Mouse (Mus musculus): Measurements from ENCODE around the gene 1700019A02Rik. TPM values are rescaled to one million over a fixed set of nuclear protein-coding genes. Genes with fewer than 3 reads are reported as not detected.

The 1700019A02Rik gene
- polyA plus RNA-seq, 1 experiment from 2014 or later: not detected

DNA sequence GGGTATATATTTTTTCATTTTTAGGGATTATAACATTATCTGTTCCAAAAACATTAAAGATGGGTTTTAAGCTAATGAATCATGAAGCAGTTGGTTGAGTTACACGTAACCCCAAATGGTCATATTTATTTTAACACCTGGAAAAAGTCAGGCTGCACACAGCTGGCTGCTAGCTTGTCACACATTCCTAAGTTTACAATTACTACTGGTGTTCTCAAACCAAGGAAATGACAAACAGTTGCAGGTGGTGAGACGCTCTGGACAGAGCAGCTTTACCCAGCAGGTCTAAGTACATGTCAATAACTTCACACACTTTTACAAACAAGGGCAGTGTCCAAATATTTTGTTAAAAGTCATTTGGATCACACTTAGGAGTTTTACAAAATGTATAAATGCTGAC lies 64.4 kb downstream of the 1700019A02Rik start:
- TF ChIP-seq CTCF (IDR thresholded peaks at IDR 0.05; ENCODE audit: low read depth) (no peak), EP300 (IDR thresholded peaks at IDR 0.05; ENCODE audit: low read depth) (no peak)
- Histone ChIP-seq H3K9ac (replicated peaks) (no peak overlapping the region), H3K27me3 (ENCODE audit: insufficient read depth, low read length) (no peaks in the 10 kb centered on the region), H3K4me2 (ENCODE audit: low read depth, low read length) (no peak overlapping the region), H3K4me1 (ENCODE audit: insufficient read depth) (no peaks in the 10 kb centered on the region), H3K9me3 (ENCODE audit: low read length) (no peaks in the 10 kb centered on the region), H3K4me3 (ENCODE audit: low read depth, low read length) (no peak overlapping the region), H3K27ac (ENCODE audit: low read depth) (no peak overlapping the region), H3K36me3 (replicated peaks; ENCODE audit: insufficient read depth, low read length) (no peaks in the 10 kb centered on the region)
- WGBS (ENCODE audit: insufficient replicate concordance): 49% methylated on average over 2 of the region's 2 CpGs
- ATAC-seq: no peak
- no peak for DNase-seq

DNA sequence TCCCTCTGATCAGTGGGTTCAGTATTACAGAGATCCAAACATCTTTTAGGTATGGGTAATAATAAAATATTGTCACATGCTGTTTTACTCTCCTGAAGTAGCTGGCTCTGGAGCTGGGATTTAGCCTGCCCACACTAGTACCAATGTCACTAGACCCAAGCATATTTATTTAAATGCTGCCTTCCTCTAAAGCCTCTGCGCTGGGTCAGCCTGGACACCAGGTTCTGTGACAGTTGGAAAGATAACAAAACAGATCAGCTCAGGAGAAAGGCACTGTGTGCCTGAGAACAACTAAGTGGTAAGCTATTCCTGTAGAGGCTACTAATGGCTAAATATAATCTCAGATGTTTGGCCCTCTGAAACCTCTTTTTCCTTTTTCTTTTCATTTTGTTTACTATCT lies 76.9 kb downstream of the 1700019A02Rik start:
- 75% methylated on average over 1 of the region's 1 CpGs for WGBS (ENCODE audit: insufficient replicate concordance)
- H3K36me3 ChIP-seq (replicated peaks; ENCODE audit: insufficient read depth, low read length): no peaks in the 10 kb centered on the region
- TF ChIP-seq CTCF (IDR thresholded peaks at IDR 0.05; ENCODE audit: low read depth) (no peak), EP300 (IDR thresholded peaks at IDR 0.05; ENCODE audit: low read depth) (no peak)
- H3K4me1 ChIP-seq (ENCODE audit: insufficient read depth): no peaks in the 10 kb centered on the region
- DNase-seq (no peak), ATAC-seq (no peak)
- no peaks in the 10 kb centered on the region for H3K27me3 ChIP-seq (ENCODE audit: insufficient read depth, low read length)
- H3K27ac ChIP-seq (ENCODE audit: low read depth): no peak overlapping the region
- H3K9me3 ChIP-seq (ENCODE audit: low read length): no peaks in the 10 kb centered on the region
- H3K4me2 ChIP-seq (ENCODE audit: low read depth, low read length): no peak overlapping the region
- no peak overlapping the region for H3K9ac ChIP-seq (replicated peaks)
- no peak overlapping the region for H3K4me3 ChIP-seq (ENCODE audit: low read depth, low read length)

Other genes starting within 250 kb of the 1700019A02Rik start
- gene 1700019D03Rik, start 167.5 kb downstream of the 1700019A02Rik start, polyA plus RNA-seq (2015; fragmentation: Nextera tagmentation; extraction: Ambion mirVana): 1.4 TPM in 2 replicates
- 0.04 and 0.19 TPM in 2 replicates for gene Mstn, start 126.0 kb downstream of the 1700019A02Rik start, polyA plus RNA-seq (2015; fragmentation: Nextera tagmentation; extraction: Ambion mirVana)
- 2.6 and 3.1 TPM in 2 replicates for gene Pms1, start 109.4 kb upstream of the 1700019A02Rik start, polyA plus RNA-seq (2015; fragmentation: Nextera tagmentation; extraction: Ambion mirVana)
- 17.7 and 18.3 TPM in 2 replicates for gene Ormdl1, start 109.5 kb upstream of the 1700019A02Rik start, polyA plus RNA-seq (2015; fragmentation: Nextera tagmentation; extraction: Ambion mirVana)
- gene Gm28778, start 109.5 kb upstream of the 1700019A02Rik start, polyA plus RNA-seq (2015; fragmentation: Nextera tagmentation; extraction: Ambion mirVana): not detected in 2 replicates
- gene Osgepl1, start 126.0 kb upstream of the 1700019A02Rik start, polyA plus RNA-seq (2015; fragmentation: Nextera tagmentation; extraction: Ambion mirVana): 16.8 and 16.9 TPM in 2 replicates
- 2.8 and 5.0 TPM in 2 replicates for gene Asdurf, start 165.0 kb upstream of the 1700019A02Rik start, polyA plus RNA-seq (2015; fragmentation: Nextera tagmentation; extraction: Ambion mirVana)
- gene Gm28551, start 165.0 kb upstream of the 1700019A02Rik start, polyA plus RNA-seq (2015; fragmentation: Nextera tagmentation; extraction: Ambion mirVana): 0.11 TPM in 2 replicates
- 36.0 and 36.2 TPM in 2 replicates for gene Asnsd1, start 165.1 kb upstream of the 1700019A02Rik start, polyA plus RNA-seq (2015; fragmentation: Nextera tagmentation; extraction: Ambion mirVana)